8 mouse cellular contexts compared by ENCODE assay signal in the genomic region with DNA sequence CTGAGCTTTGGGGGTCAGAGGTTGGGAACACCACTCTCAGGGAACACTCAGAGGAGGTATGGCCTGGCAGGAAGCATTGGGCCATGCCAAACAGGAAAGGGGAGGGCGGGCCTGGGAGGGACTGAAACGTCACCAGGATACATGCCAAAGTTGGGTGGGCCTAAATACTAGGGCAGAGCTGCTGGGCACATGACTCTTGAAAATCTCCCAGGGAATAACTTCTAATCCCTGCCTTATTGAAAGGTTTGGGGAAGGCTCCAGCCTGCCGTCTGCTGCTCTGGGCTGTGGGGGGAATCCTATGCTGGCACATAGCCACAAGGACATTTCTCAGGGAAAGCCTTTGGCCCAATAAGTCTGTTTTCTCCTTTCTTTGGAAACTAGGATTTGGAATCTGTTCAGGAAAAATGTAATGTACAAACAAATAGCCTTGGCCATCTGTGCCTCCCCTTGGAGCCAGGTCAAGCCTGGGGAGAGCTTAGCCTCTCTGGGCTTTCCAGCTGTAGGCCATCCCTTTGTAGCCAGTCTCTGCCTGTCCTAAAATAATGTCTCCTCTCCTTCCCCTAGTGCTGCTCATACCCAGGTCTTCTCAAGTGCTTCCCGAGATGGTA. TPM values are rescaled to one million over a fixed set of nuclear protein-coding genes. Genes with fewer than 3 reads are reported as not detected.
DNase-seq lines count a peak whose midpoint lies in the region; ATAC-seq and TF ChIP-seq lines count a peak whose summit lies in the region.

No protein-coding gene starts in this region.

- H3K4me1 ChIP-seq in heart, adult 2 months (ENCODE audit: control insufficient read depth, insufficient read depth, low read length): peaks cover 14% of the 10 kb centered on the region
- peaks cover 32% of the 10 kb centered on the region for H3K4me1 ChIP-seq in kidney, embryonic 15.5 days
- no peaks in the 10 kb centered on the region for H3K4me1 ChIP-seq in midbrain, embryonic 15.5 days

- WGBS in heart, adult 2 months: 32% methylated on average over 4 of the region's 4 CpGs
- WGBS in kidney, embryonic 15.5 days: 46% methylated on average over 4 of the region's 4 CpGs
- 56% methylated on average over 4 of the region's 4 CpGs for WGBS in midbrain, embryonic 15.5 days

- no peak overlapping the region for H3K9ac ChIP-seq in heart, adult 2 months (ENCODE audit: low read depth, low read length)
- no peak overlapping the region for H3K9ac ChIP-seq in kidney, embryonic 15.5 days
- H3K9ac ChIP-seq in midbrain, embryonic 15.5 days: no peak overlapping the region

- H3K79me2 ChIP-seq in heart, adult 2 months (replicated peaks; ENCODE audit: control insufficient read depth, insufficient read depth, low read length): no peaks in the 10 kb centered on the region

- no peak for TF ChIP-seq CTCF in heart, adult 2 months (IDR thresholded peaks at IDR 0.05)

- peak; percentile 63; the same call in 1 of the 2 replicates for ATAC-seq in kidney, embryonic 15.5 days (replicated peaks; ENCODE audit: low FRiP score)
- ATAC-seq in midbrain, embryonic 15.5 days (replicated peaks): peak; percentile 81

- DNase-seq in embryo, embryonic 10 days (ENCODE audit: low spot score): peak; percentile 15
- DNase-seq in embryo, embryonic 9.5 days (ENCODE audit: extremely low spot score): no peak
- DNase-seq in cerebellum, adult 9-10 months: peak; percentile 69
- peak; percentile 64 to 74 for DNase-seq in heart, adult 2 months
- no peak for DNase-seq in thymus, postnatal 25 days
- no peak for DNase-seq in B cell, adult 2 months

- H3K4me2 ChIP-seq in kidney, embryonic 15.5 days: no peak overlapping the region
- H3K4me2 ChIP-seq in midbrain, embryonic 15.5 days: no peak overlapping the region

- peak overlapping the region; percentile 68 for H3K27ac ChIP-seq in heart, adult 2 months
- peak overlapping the region; percentile 70 for H3K27ac ChIP-seq in kidney, embryonic 15.5 days
- no peak overlapping the region for H3K27ac ChIP-seq in midbrain, embryonic 15.5 days

- TF ChIP-seq POLR2A in heart, adult 2 months (IDR thresholded peaks at IDR 0.05; ENCODE audit: insufficient read depth, low read depth, low read length): no peak

- H3K4me3 ChIP-seq in heart, adult 2 months: no peak overlapping the region
- H3K4me3 ChIP-seq in kidney, embryonic 15.5 days (replicated peaks): no peak overlapping the region
- no peak overlapping the region for H3K4me3 ChIP-seq in midbrain, embryonic 15.5 days

- intact Hi-C loops in heart, adult 2 months (cut with DNase I): loop anchor here (2.0 kb wide), 2 partner anchors 30 to 72 kb away; a partner anchor contains a TSS

- no peaks in the 10 kb centered on the region for H3K9me3 ChIP-seq in kidney, embryonic 15.5 days (replicated peaks)
- H3K9me3 ChIP-seq in midbrain, embryonic 15.5 days: no peaks in the 10 kb centered on the region

- TF ChIP-seq EP300 in heart, adult 2 months (IDR thresholded peaks at IDR 0.05; ENCODE audit: insufficient read depth, low read depth, low read length): peak; percentile 49; the same call in 1 of the 2 replicates

- no peaks in the 10 kb centered on the region for H3K27me3 ChIP-seq in heart, adult 2 months (ENCODE audit: control insufficient read depth, insufficient read depth, low read length)
- no peaks in the 10 kb centered on the region for H3K27me3 ChIP-seq in kidney, embryonic 15.5 days
- no peaks in the 10 kb centered on the region for H3K27me3 ChIP-seq in midbrain, embryonic 15.5 days (replicated peaks)

- H3K36me3 ChIP-seq in heart, adult 2 months (ENCODE audit: control insufficient read depth, insufficient read depth, low read length): peaks cover 3% of the 10 kb centered on the region; the same call in 1 of the 2 replicates
- H3K36me3 ChIP-seq in kidney, embryonic 15.5 days: no peaks in the 10 kb centered on the region
- no peaks in the 10 kb centered on the region for H3K36me3 ChIP-seq in midbrain, embryonic 15.5 days (replicated peaks)

RNA-seq across cellular contexts. Expression of a gene that starts 30.6 kb away (rescaled TPM):
- 10 to 100 TPM; 42.4 to 54.1 TPM for total RNA-seq in heart, adult 2 months (2021)
- 24.0 and 28.0 TPM in 2 replicates for polyA plus RNA-seq in heart, adult 2 months (2012; rRNA removed)
- polyA plus RNA-seq in kidney, embryonic 15.5 days (2015; fragmentation: Nextera tagmentation; extraction: Ambion mirVana): 66.0 and 70.1 TPM in 2 replicates
- 49.9 and 53.9 TPM in 2 replicates for polyA plus RNA-seq in midbrain, embryonic 15.5 days (2015; fragmentation: Nextera tagmentation; extraction: Ambion mirVana)

Comparison
In these comparisons a context has a peak if more than half of its experiments do, and no peak if none do; other contexts are left out.
1. DNase-seq: peak in embryo, embryonic 10 days (single experiment), cerebellum, adult 9-10 months (single experiment) and heart, adult 2 months (2 of 2); none in embryo, embryonic 9.5 days (single experiment), thymus, postnatal 25 days (single experiment) and B cell, adult 2 months (0 of 2).